In genomic region chr1:91043191-91043590, GRCm38 (mm10) we compare ENCODE assay signal across 8 mouse cellular contexts. TPM values are rescaled to one million over a fixed set of nuclear protein-coding genes. Genes with fewer than 3 reads are reported as not detected.
DNase-seq lines count a peak whose midpoint lies in the region; ATAC-seq and TF ChIP-seq lines count a peak whose summit lies in the region.
"Had no signal": no experiment of that assay in that cellular context is flagged by ENCODE, and none has a peak within 500 bp of the region (broad histone marks: within the 10 kb centered on the region; RNA-seq: fewer than 3 reads in every experiment).

No protein-coding gene starts in this region.

- peak overlapping the region; percentile 62 for H3K27ac ChIP-seq in hindbrain, embryonic 13.5 days
- H3K27ac ChIP-seq in hindbrain, embryonic 16.5 days (ENCODE audit: low read depth, low read length), result no peak overlapping the region
- peak overlapping the region; percentile 48 for H3K27ac ChIP-seq in hindbrain, postnatal 0 days

- no peak overlapping the region for H3K9ac ChIP-seq in hindbrain, embryonic 13.5 days
- no peak overlapping the region for H3K9ac ChIP-seq in hindbrain, embryonic 16.5 days (ENCODE audit: low read depth, low read length)
- H3K9ac ChIP-seq in hindbrain, postnatal 0 days (replicated peaks; ENCODE audit: low read length), result no peak overlapping the region

- WGBS in hindbrain, embryonic 13.5 days, result 62% methylated on average over 5 of the region's 5 CpGs
- WGBS in hindbrain, embryonic 16.5 days, result 61% methylated on average over 5 of the region's 5 CpGs
- 38% methylated on average over 5 of the region's 5 CpGs for WGBS in hindbrain, postnatal 0 days

- peaks cover 25% of the 10 kb centered on the region for H3K4me1 ChIP-seq in hindbrain, embryonic 13.5 days (replicated peaks)
- H3K4me1 ChIP-seq in hindbrain, embryonic 16.5 days (ENCODE audit: control insufficient read depth, insufficient read depth, low read depth, low read length), result peaks cover 5% of the 10 kb centered on the region
- 0 out of 2 replicates have a peak, but pooled peaks cover 6% of the 10 kb centered on the region for H3K4me1 ChIP-seq in hindbrain, postnatal 0 days (ENCODE audit: insufficient read depth, low read length)

- H3K4me3 ChIP-seq in hindbrain, embryonic 13.5 days, result no peak overlapping the region
- no peak overlapping the region for H3K4me3 ChIP-seq in hindbrain, embryonic 16.5 days (ENCODE audit: low read length)
- H3K4me3 ChIP-seq in hindbrain, postnatal 0 days (ENCODE audit: low read length), result no peak overlapping the region

- H3K4me2 ChIP-seq in hindbrain, embryonic 13.5 days, result no peak overlapping the region
- no peak overlapping the region for H3K4me2 ChIP-seq in hindbrain, embryonic 16.5 days (ENCODE audit: low read length)
- H3K4me2 ChIP-seq in hindbrain, postnatal 0 days (ENCODE audit: low read depth, low read length), result no peak overlapping the region

- TF ChIP-seq CTCF in hindbrain, postnatal 0 days (IDR thresholded peaks at IDR 0.05; ENCODE audit: low read depth), result no peak

- H3K27me3 ChIP-seq in hindbrain, embryonic 13.5 days, result no peaks in the 10 kb centered on the region
- no peaks in the 10 kb centered on the region for H3K27me3 ChIP-seq in hindbrain, embryonic 16.5 days (replicated peaks; ENCODE audit: control insufficient read depth, insufficient read depth, low read length)
- no peaks in the 10 kb centered on the region for H3K27me3 ChIP-seq in hindbrain, postnatal 0 days (ENCODE audit: insufficient read depth, low read length)

- H3K36me3 ChIP-seq in hindbrain, embryonic 13.5 days, result no peaks in the 10 kb centered on the region
- H3K36me3 ChIP-seq in hindbrain, embryonic 16.5 days (ENCODE audit: control insufficient read depth, insufficient read depth, low read length), result no peaks in the 10 kb centered on the region
- no peaks in the 10 kb centered on the region for H3K36me3 ChIP-seq in hindbrain, postnatal 0 days (ENCODE audit: insufficient read depth, low read length)

- H3K9me3 ChIP-seq in hindbrain, embryonic 13.5 days, result no peaks in the 10 kb centered on the region
- no peaks in the 10 kb centered on the region for H3K9me3 ChIP-seq in hindbrain, embryonic 16.5 days (ENCODE audit: control insufficient read depth, low read length)
- H3K9me3 ChIP-seq in hindbrain, postnatal 0 days (ENCODE audit: low read length), result no peaks in the 10 kb centered on the region

- peak; percentile 38 to 54 for DNase-seq in urinary bladder, adult 18-20 months (ENCODE audit: low spot score in 2 of 2)
- no peak for DNase-seq in urinary bladder, postnatal 10 days (ENCODE audit: low spot score)
- peak; percentile 67 for DNase-seq in hindbrain, postnatal 0 days (ENCODE audit: low spot score)
- DNase-seq in spleen, postnatal 14 days (ENCODE audit: low spot score in 2 of 2), result no peak
- no peak for DNase-seq in cerebellum, postnatal 36 days
- DNase-seq: lung, postnatal 4 days had no signal

- ATAC-seq in hindbrain, embryonic 13.5 days (ENCODE audit: low FRiP score), result peak; percentile 32; the same call in 1 of the 2 replicates
- no peak for ATAC-seq in hindbrain, embryonic 16.5 days
- peak; percentile 51 for ATAC-seq in hindbrain, postnatal 0 days

RNA-seq across cellular contexts. Expression of gene Lrrfip1, which starts 44.7 kb away (rescaled TPM):
- 35.5 and 39.1 TPM in 2 replicates for polyA plus RNA-seq in hindbrain, embryonic 13.5 days (2015; fragmentation: Nextera tagmentation; extraction: Ambion mirVana)
- polyA plus RNA-seq in hindbrain, embryonic 16.5 days (2015; fragmentation: Nextera tagmentation; extraction: Ambion mirVana), result 40.9 and 43.3 TPM in 2 replicates
- total RNA-seq in hindbrain, postnatal 0 days (2014; rRNA removed), result 20.5 and 26.9 TPM in 2 replicates
- 37.5 and 37.8 TPM in 2 replicates for polyA plus RNA-seq in hindbrain, postnatal 0 days (2015; fragmentation: Nextera tagmentation; extraction: Ambion mirVana)

Comparison
In these comparisons a context has a peak if more than half of its experiments do, and no peak if none do; other contexts are left out.
1. DNase-seq: peak in urinary bladder, adult 18-20 months (2 of 2) and hindbrain, postnatal 0 days (single experiment); none in urinary bladder, postnatal 10 days (single experiment), spleen, postnatal 14 days (0 of 2) and cerebellum, postnatal 36 days (0 of 2).